Mouse (Mus musculus): ENCODE results near the gene Lsm14a. TPM values are rescaled to one million over a fixed set of nuclear protein-coding genes. Genes with fewer than 3 reads are reported as not detected.
A peak's percentile ranks its signal among the peaks of the same experiment; 100 is the strongest.

Gene Lsm14a
- 10 to 100 TPM; 81.3 to 87.3 TPM for total RNA-seq (2021)
- long read RNA-seq, experiment 1, transcript Lsm14a-201 (11 exons, 2,944 nt), result major isoform, 13 of 32 reads
- long read RNA-seq, experiment 1, partial matches to known transcripts, result 1 of 32 reads
- long read RNA-seq, experiment 1, other reads (novel, unspliced or antisense), result 18 of 32 reads
- long read RNA-seq, experiment 2, transcript Lsm14a-201 (11 exons, 2,944 nt), result major isoform, 12 of 40 reads
- long read RNA-seq, experiment 2, partial matches to known transcripts, result 4 of 40 reads
- long read RNA-seq, experiment 2, other reads (novel, unspliced or antisense), result 23 of 40 reads

DNA sequence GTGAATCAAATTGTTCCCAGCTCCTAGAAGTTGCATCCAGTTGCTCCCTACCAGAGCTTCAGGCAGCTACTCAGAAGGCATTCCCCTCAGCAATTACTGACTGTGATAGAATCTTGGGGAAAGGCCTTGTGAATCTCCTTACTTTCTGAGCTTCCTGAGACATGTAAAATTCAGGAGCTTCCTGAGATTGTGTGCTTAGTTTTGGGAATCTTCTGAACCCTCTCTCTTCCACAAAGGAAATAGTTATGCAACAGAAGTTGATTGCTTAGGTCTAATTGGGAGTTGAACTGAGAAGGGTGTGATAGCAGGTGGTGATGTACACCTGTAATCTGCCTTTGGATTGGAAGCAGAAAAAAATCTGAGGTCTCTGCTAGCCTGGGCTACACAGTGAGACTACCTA, at the start of gene Lsm14a:
Gene Lsm14a, minus strand, starts transcription at position 101 of the 400 bp plus-strand sequence.
- intact Hi-C loops (cut with DNase I), result no loop called here
- no peak for DNase-seq

DNA sequence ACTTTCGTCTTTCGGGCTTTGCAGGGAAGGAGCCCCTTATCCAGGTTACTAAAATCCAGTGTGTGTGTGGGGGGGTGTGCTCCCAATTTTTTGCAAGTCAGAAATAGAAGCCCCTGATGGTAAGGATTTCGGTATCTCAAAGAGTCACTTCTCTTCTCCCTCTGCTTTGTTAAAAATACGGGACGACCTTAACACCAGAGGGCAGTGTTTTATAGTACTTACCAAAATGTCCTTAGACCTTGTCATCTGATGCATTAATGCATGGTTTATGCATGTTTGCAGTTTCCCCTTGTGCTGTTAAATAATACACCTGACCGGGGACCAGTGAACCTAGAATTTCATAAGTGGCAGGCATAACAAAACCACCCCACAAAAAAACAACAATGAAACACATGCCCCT, 45.8 kb upstream of the Lsm14a start:
- DNase-seq, result peak in 1 of 2 experiments; percentile 12
- intact Hi-C loops (cut with DNase I), result loop anchor here (2.0 to 10.0 kb wide), 3 partner anchors 56 to 234 kb away; no protein-coding TSS in a partner anchor

DNA sequence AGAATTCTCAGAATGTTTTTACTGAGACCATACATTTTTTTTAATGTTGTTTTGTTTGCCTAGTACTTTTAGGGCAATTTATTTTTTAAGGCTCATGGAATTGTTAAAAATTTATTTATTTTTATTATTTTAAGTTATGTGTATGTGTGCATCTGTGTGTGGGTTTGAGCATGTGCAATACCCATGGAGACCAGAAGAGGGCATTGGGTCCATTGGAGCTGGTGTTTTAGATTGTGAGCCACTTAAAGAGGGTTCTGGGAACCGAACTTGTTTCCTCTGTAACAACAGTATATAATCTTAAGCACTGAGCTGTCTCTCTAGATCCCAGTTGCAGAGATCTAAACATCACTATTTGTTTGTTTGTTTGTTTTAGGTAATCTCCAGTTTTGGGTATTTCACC, 40.5 kb upstream of the Lsm14a start:
- intact Hi-C loops (cut with DNase I), result loop anchor here (10.0 kb wide), 1 partner anchor 61 kb away; no protein-coding TSS in a partner anchor
- no peak for DNase-seq

DNA sequence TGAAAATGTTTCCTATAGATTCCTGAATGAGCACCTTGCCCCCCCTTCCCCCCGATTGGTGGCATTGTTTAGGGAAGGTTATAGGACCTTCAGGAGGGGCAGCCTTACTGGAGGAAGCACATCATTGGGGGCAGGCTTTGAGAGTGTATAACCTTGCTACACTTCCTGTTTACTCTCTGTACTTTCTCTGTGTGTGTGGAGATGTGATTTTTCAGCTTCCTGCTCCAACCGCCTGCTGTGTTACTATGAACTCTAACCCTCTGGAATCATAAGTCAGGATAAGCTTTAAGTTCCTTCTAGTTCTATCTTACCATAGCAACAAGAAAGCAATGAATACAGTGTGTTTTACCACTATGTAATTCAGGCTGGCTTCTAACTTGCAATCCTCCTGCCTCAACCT, 28.1 kb upstream of the Lsm14a start:
- DNase-seq, result no peak
- intact Hi-C loops (cut with DNase I), result no loop called here

DNA sequence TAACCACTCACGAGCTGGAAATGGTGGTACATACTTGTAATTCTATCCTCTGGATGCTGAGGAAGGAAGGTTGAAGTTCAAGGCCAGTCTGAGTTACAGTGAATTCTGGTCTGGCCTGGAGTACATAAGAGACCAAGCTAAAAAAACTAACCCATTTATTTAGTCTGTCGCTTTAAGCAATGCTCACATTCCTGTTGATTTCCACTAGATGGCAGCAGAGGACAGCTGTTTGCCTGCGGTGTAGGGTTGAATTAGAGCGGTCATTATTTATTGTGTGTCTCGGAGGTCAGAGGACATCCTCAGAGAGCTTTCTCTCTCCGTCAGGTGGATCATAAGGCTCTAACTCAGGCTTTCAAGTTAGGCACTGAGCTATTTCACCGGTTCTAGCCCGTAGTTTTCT, 14.4 kb upstream of the Lsm14a start:
- peak; percentile 54 to 65 for DNase-seq

DNA sequence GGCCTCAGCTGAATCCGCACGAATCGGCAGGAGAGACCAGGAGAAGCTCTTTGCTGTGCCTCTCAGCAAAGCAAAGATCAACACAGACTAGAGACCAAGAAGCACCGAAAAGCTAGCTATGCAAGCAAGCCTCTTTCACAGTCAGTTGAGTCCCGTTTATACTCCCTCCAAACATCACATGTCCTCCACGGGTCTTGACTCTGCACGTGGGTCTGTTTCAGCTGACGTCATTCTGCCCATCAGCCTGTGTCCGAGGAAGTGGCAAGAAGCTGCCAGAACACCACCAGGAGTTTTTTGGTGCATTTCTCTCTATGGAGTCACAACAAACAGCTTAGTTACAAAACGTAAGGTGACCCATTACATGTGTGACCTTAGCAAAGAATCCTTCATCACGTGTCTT, 10.8 kb upstream of the Lsm14a start:
- DNase-seq, result no peak
- intact Hi-C loops (cut with DNase I), result loop anchor here (10.0 kb wide), 1 partner anchor 771 kb away; no protein-coding TSS in a partner anchor

More for the DNA sequence above, 14.4 kb upstream of the Lsm14a start:
- intact Hi-C loops (cut with DNase I), result loop anchor here (1.0 to 10.0 kb wide), 4 partner anchors 250 to 767 kb away; partner anchors contain the start of gene Kctd15

DNA sequence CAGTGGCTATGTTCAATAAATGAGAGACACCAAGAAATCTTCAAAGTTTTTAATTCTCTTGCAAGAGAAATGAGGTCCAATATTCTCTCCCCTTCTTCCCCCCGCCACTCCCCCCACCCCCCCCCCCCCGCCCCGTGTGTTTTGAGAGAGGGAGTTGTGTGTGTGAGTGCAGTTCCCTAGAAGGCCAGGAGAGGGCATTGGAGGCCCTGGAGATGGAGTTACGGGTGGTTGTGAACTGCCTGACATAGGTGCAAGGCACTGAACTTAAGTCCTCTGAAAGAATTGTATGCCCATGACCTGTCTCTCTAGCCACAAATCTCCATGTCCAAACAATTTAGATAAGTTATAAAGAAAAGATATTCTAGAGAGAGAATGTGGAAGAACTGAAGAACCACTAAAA, 7.0 kb upstream of the Lsm14a start:
- intact Hi-C loops (cut with DNase I), result loop anchor here (10.0 kb wide), 1 partner anchor 775 kb away; no protein-coding TSS in a partner anchor
- DNase-seq, result no peak

DNA sequence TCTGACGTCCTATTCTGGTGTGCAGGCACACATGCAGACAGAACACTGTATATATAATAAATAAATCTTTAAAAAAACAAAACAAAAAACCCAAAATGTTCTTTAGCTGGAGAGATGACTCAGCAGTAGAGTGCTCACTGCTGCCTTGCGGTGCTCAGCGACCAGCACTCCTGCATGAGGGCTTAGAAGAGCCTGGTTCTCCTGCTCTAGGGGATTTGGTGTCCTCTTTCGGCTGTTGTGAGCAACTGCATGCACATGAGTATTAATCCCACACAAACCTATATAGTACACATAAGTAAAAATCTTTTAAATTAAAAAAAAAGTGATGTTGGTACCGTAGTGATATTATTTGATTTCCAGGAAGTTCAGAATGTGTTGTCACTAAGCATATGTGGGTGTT, 5.7 kb upstream of the Lsm14a start:
- no peak for DNase-seq
- intact Hi-C loops (cut with DNase I), result no loop called here

DNA sequence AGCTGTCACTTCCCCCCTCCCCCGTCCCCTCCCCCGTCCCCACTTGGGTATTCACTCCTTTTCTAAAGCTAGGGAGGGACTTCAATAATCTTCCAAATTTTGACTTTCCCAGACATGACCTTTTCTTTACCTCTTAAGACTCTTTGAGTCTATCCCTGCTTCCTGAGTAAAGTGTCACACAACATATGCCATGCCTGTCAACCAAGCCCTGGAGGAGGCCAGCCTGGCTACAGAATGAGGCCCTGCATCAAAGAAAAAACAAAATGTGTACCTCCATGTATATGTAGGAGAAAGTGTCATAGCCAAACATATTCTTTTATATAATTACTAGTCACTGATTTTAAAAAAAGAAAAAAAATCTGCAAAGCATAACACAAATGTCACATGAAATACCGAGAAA, 3.7 kb upstream of the Lsm14a start:
- intact Hi-C loops (cut with DNase I), result no loop called here
- no peak for DNase-seq

DNA sequence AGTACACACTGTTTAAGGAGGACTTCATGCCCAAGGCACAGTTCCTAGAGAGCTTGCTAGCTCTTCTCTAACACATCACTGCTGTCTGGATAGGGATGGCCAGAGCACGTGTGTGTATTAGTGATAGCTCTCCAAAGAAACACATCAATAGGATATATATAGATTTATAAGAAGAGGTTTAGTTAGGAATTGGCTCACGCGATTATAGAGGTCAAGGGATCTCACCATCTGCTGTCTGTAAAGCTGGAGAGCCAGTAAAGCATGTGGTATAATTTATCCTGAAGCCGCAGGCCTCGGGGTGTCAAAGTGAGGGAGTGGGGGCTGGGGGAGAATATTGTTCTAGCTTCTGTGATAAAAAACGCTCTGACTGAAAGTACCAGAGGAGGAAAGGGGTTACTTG, 2.6 kb upstream of the Lsm14a start:
- intact Hi-C loops (cut with DNase I), result no loop called here
- DNase-seq, result no peak

DNA sequence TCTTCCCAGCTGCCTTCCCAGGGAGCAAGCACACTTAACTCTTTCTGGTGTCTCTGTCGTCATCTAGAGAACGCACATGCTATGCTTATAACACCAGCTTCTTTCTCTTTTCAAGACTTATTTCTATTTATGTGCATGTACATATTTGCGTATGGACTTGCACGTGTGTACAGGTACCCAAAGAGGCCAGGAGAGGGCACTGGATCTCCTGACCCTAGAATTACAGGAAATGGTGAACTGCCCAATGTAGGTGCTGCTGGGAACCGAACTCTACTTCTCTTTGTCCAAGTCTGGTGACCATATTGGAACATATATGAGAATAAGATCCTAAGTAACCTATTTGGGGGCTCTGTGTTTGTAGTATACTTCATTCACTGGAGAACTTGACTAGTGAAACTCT, 1.5 kb upstream of the Lsm14a start:
- DNase-seq, result no peak
- intact Hi-C loops (cut with DNase I), result no loop called here

DNA sequence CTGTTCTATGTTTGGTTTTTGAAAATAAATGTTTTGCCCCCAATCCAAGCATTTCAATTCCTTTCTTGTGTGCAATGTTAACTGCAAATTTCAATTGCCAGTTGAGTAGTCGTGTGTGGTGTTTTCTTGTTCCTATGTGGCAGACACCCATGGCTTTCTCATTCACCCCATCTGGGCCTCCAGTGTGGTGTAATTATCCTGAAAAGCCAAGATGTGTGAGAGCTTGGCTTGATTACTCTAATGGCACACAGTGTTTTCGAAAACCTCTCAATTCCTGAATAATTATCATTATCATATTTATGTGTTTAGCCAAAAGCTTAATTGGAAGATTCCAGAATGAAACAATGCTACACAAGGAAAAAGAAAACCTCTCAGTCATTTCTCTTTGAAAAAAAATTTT, 976 bp upstream of the Lsm14a start:
- no peak for DNase-seq
- intact Hi-C loops (cut with DNase I), result no loop called here

DNA sequence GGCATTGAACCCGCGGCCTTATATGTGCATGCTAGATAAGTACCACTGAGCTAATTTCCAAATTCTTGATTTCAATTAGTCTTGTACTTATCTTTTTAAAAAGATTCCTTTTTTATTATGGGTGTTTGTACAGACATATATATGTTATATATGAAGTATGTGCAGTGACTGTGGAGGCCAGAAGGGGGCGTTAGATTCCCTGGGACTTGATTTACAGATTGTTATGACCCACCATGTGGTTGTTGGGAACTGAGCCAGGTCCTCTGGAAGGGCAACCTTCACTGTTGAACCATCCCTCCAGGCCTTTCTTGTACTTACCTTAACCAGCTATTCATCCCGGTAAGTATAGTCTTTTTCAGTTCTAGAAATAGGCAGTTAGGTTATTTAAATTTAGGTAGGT, 780 bp downstream of the Lsm14a start:
- DNase-seq, result no peak
- intact Hi-C loops (cut with DNase I), result no loop called here

DNA sequence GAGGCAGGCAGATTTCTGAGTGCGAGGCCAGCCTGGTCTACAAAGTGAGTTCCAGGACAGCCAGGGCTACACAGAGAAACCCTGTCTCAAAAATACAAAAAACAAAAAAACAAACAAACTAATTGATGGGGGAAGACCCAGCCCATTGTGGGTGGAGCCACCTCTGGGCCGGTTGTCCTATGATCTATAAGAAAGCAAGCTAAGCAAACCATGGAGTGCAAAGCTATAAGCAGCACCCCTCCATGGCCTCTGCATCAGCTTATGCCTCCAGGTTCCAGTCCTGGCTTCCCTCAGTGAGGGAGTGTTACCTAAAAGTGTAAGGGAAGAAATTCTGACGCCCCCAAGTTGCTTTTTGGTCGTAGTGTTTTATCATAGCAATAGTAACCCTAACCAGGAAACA, 1.4 kb downstream of the Lsm14a start:
- intact Hi-C loops (cut with DNase I), result no loop called here
- no peak for DNase-seq

DNA sequence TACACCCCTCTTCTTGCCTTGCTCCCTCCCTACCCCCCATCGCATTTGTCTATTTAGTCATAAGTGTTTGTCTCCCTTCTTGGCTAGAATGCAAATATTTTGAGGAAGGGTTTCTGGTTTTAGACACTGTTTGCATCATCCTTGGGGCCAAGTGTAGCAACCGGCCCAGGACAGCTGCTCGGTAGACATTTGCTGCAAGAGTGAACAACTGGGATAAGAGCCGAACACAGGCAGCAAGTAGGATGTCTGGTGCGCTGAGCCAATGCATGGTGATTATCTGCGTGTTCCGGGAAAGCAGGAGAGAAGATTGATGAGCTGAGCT, 2.3 kb downstream of the Lsm14a start:
- DNase-seq, result peak; percentile 29 to 40

DNA sequence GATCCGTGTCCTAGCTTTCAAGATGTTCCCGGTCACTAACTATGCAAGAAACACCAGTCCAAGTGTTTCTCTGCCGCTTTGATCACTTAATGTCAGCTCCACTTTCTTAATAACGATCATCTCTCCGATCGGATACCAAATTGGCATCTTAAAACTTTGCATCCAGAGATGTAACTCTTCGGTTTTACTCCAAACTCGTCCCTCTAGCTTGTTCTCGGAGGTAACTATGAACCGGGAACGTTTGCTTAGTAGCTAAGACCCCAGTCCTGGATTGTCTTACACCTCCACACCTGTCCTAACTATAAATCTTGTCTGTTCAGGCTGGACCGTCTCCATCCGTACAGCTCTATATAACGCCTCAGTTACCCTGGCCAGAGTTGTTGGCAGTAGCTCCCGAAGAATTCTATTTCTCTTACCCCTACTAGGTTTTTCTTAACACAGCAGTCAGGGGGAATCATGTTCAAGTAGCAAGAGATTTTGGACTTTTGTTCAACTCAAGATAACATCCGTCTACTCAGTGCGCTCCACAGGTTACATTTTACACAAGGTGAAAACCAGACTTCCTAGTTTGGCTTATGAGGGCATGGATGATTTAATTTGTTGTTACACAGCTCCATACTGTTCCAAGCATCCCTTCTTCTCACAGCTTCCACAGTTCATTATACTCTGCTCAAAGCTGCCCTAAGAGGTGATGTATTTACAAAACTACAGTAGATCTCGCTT, 2.8 kb downstream of the Lsm14a start:
- intact Hi-C loops (cut with DNase I), result no loop called here
- DNase-seq, result peak in 1 of 2 experiments; percentile 19

More for the DNA sequence above, 2.3 kb downstream of the Lsm14a start:
- intact Hi-C loops (cut with DNase I), result no loop called here

DNA sequence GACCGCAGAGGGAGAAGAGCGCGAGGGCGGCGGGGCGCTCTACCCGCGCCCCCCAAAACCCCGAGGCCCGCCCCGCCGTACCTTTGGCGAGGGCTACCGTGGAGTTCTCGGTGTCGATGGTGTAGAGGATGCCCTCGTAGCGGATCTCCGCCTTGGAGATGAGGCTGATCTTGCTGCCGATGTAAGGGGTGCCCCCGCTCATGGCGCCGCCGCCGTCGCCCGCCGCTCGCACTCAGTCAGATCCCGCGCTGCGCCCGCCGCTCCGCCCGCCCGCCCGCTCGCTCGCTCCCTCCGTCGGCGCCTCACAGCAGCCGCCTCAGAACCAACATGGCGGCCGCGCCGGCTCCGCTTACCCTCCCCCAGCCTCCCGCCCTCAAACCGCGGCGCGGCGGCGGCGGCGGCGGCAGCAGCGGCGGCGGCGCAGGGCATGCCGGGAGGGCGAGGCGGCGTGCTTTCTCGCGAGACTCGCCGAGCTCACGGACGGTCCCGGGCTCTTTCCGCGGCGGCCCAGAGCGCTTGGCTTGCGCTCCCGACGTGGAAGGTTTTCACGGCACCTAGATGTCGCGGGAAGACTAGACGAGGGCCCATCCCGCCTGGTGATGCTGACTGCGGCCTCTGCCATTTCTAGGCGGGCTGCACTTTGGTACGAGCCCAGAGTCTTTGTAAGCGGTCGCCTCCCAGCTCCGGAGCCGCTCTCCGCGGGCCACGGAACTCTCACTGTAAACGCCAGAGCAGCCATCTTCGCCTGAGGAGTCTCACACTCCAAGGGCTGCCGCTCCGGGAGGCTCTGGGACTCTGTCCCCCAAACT, 3.6 kb downstream of the Lsm14a start:
- intact Hi-C loops (cut with DNase I), result no loop called here
- DNase-seq, result peak; percentile 97

DNA sequence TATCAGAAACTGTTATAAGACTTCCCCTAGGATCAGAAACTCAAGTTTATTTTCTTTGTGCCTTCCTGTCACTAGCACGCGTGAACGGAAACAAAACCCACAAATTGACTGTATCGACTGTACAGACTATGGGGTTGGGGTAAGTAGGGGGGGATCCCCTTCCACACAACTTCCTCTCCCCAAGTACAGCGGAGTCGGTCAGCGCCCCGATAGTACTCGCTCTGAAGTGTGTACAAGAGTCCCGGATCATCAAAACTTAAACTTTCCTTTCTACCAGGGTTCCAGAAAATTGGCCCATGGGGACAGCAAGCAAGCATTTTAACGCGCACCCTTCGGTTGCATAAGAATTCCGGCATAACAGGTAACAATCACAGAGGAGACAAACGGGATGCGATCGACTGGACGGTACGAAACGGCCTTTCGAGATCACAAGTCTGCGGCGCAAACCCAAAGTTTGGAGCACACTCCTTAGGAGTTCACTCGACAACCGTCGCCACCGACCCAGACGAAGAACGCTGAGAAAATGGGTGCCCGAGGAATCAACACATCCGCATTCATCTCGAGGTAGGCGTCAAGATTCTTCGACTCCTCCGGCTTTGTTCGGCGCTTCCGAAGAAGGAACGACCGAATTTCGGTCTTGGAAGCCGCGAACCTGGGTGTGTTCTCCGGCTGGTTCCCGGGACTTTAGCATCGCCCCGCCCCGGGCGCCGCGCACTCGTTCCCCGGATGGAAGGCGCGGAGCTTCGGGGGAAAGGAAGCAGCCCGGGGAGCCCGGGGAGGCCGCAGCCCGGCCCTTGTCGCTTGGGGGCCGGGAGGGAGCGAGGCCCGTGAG, 4.5 kb downstream of the Lsm14a start:
- intact Hi-C loops (cut with DNase I), result no loop called here
- DNase-seq, result peak; percentile 77 to 79

DNA sequence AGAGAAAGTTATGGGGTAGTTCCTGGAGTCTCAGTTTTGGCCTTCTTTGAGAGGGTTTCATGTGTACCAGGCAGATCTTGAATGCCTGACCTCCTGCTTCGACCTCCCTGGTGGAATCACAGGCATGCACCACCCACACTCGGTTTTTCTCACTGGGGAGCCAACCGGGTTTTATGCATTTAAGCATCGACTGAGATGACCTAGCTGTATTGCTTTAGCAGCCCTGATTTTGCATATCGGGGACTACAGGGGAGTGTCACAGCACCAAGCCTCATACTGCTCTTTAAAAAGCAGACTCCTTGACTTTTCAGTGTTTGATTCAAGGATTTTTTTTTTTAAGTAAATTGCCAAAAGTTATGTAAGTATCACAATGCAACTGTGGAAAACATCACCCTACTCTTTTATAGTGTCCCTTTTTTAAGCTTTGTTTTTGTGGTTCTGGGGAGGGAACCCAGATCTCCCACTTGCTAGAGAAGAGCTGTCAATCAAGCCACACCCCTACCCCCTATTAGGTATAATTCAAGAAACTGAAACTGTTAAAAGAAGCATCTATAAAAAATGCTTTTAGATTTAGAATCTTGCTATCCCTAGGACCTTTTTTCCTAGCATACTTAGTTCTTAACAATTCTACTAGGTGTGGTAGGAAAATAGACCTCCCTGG, 5.2 kb downstream of the Lsm14a start:
- intact Hi-C loops (cut with DNase I), result no loop called here
- no peak for DNase-seq

DNA sequence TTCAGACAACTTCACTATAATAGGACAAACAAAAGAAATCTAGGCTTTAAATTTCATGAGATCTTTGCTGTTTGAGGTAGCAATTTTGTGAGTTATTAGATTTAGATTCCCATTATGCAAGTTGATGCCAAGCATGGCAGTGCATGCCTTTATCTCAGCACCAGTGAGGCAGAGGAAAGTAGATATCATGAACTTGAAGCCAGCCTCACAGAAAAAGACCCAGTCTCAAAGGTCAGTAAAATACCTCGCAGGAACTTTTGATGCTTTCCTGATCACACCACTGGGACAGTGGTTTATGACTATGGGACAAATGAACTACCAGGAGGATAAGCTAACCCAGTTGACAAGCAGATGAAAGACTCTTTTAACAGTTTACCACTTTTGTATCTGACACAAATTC, 10.3 kb downstream of the Lsm14a start:
- intact Hi-C loops (cut with DNase I), result no loop called here
- no peak for DNase-seq

Measured in heart, postnatal 14 days (tissue).